Comparison of ENCODE assay signal across 8 mouse cellular contexts in genomic region chr13:56135231-56136052, GRCm38 (mm10). TPM values are rescaled to one million over a fixed set of nuclear protein-coding genes. Genes with fewer than 3 reads are reported as not detected.
DNase-seq lines count a peak whose midpoint lies in the region; ATAC-seq and TF ChIP-seq lines count a peak whose summit lies in the region.

No protein-coding gene starts in this region.

- peak; percentile 81 for DNase-seq in 3134 (ENCODE audit: extremely low read depth, insufficient read length, low spot score)
- peak; percentile 94 to 97 for DNase-seq in adrenal gland, postnatal 36 days
- DNase-seq in heart, adult 2 months, result peak; percentile 94 to 95
- peak; percentile 86 to 89 for DNase-seq in kidney, adult 8-10 months
- DNase-seq in spleen, adult 18-20 months, result peak; percentile 75 to 89

- H3K4me1 ChIP-seq in embryonic facial prominence, embryonic 12.5 days, result peaks cover 31% of the 10 kb centered on the region
- H3K4me1 ChIP-seq in heart, adult 2 months (ENCODE audit: control insufficient read depth, insufficient read depth, low read length), result peaks cover 15% of the 10 kb centered on the region
- peaks cover 66% of the 10 kb centered on the region for H3K4me1 ChIP-seq in limb, embryonic 13.5 days
- H3K4me1 ChIP-seq in midbrain, embryonic 15.5 days, result peaks cover 24% of the 10 kb centered on the region

- H3K9ac ChIP-seq in embryonic facial prominence, embryonic 12.5 days, result peak overlapping the region; percentile 99
- H3K9ac ChIP-seq in heart, adult 2 months (ENCODE audit: low read depth, low read length), result peak overlapping the region; percentile 93
- peak overlapping the region; percentile 99 for H3K9ac ChIP-seq in limb, embryonic 13.5 days
- peak overlapping the region; percentile 86 for H3K9ac ChIP-seq in midbrain, embryonic 15.5 days

- peaks cover 8% of the 10 kb centered on the region; the same call in 1 of the 2 replicates for H3K36me3 ChIP-seq in embryonic facial prominence, embryonic 12.5 days
- H3K36me3 ChIP-seq in heart, adult 2 months (ENCODE audit: control insufficient read depth, insufficient read depth, low read length), result peaks cover 3% of the 10 kb centered on the region; the same call in 1 of the 2 replicates
- H3K36me3 ChIP-seq in limb, embryonic 13.5 days, result peaks cover 17% of the 10 kb centered on the region
- H3K36me3 ChIP-seq in midbrain, embryonic 15.5 days (replicated peaks), result no peaks in the 10 kb centered on the region

- peak overlapping the region; percentile 89 for H3K27ac ChIP-seq in embryonic facial prominence, embryonic 12.5 days
- peak overlapping the region; percentile 94 for H3K27ac ChIP-seq in heart, adult 2 months
- H3K27ac ChIP-seq in limb, embryonic 13.5 days, result peak overlapping the region; percentile 86
- H3K27ac ChIP-seq in midbrain, embryonic 15.5 days, result peak overlapping the region; percentile 87

- H3K79me2 ChIP-seq in heart, adult 2 months (replicated peaks; ENCODE audit: control insufficient read depth, insufficient read depth, low read length), result 0 out of 2 replicates have a peak, but pooled peaks cover 6% of the 10 kb centered on the region

- TF ChIP-seq EP300 in heart, adult 2 months (IDR thresholded peaks at IDR 0.05; ENCODE audit: insufficient read depth, low read depth, low read length), result no peak

- ATAC-seq in embryonic facial prominence, embryonic 12.5 days (ENCODE audit: insufficient number of reproducible peaks, insufficient read depth, low FRiP score, low TSS enrichment), result peak; percentile 58
- ATAC-seq in limb, embryonic 13.5 days (ENCODE audit: low FRiP score, low read depth), result peak; percentile 74
- peak; percentile 88 for ATAC-seq in midbrain, embryonic 15.5 days (replicated peaks)

- no peaks in the 10 kb centered on the region for H3K27me3 ChIP-seq in embryonic facial prominence, embryonic 12.5 days
- H3K27me3 ChIP-seq in heart, adult 2 months (ENCODE audit: control insufficient read depth, insufficient read depth, low read length), result no peaks in the 10 kb centered on the region
- no peaks in the 10 kb centered on the region for H3K27me3 ChIP-seq in limb, embryonic 13.5 days
- H3K27me3 ChIP-seq in midbrain, embryonic 15.5 days (replicated peaks), result no peaks in the 10 kb centered on the region

- no peaks in the 10 kb centered on the region for H3K9me3 ChIP-seq in embryonic facial prominence, embryonic 12.5 days
- H3K9me3 ChIP-seq in limb, embryonic 13.5 days, result no peaks in the 10 kb centered on the region
- H3K9me3 ChIP-seq in midbrain, embryonic 15.5 days, result no peaks in the 10 kb centered on the region

- peak; percentile 56; the same call in 1 of the 2 replicates for TF ChIP-seq POLR2A in heart, adult 2 months (IDR thresholded peaks at IDR 0.05; ENCODE audit: insufficient read depth, low read depth, low read length)

- 1% methylated on average over 80 of the region's 89 CpGs for WGBS in embryonic facial prominence, embryonic 12.5 days
- 1% methylated on average over 89 of the region's 89 CpGs for WGBS in heart, adult 2 months
- 1% methylated on average over 63 of the region's 89 CpGs for WGBS in limb, embryonic 13.5 days
- 3% methylated on average over 78 of the region's 89 CpGs for WGBS in midbrain, embryonic 15.5 days

- H3K4me3 ChIP-seq in embryonic facial prominence, embryonic 12.5 days, result peak overlapping the region; percentile 99
- peak overlapping the region; percentile 96 for H3K4me3 ChIP-seq in heart, adult 2 months
- peak overlapping the region; percentile 97 for H3K4me3 ChIP-seq in limb, embryonic 13.5 days
- H3K4me3 ChIP-seq in midbrain, embryonic 15.5 days, result peak overlapping the region; percentile 85

- peak overlapping the region; percentile 74 for H3K4me2 ChIP-seq in embryonic facial prominence, embryonic 12.5 days (replicated peaks)
- H3K4me2 ChIP-seq in limb, embryonic 13.5 days (replicated peaks), result peak overlapping the region; percentile 89
- H3K4me2 ChIP-seq in midbrain, embryonic 15.5 days, result peak overlapping the region; percentile 91

- intact Hi-C loops in heart, adult 2 months (cut with DNase I), result loop anchor here (5.0 to 10.0 kb wide), 2 partner anchors 33 to 51 kb away; no protein-coding TSS in a partner anchor

- no peak for TF ChIP-seq CTCF in heart, adult 2 months (IDR thresholded peaks at IDR 0.05)

RNA-seq across cellular contexts. Expression of gene H2afy, which starts 0.7 kb away (rescaled TPM):
- 100 to 1,000 TPM; 119 to 146 TPM for total RNA-seq in adrenal gland, postnatal 36 days (2021)
- polyA plus RNA-seq in embryonic facial prominence, embryonic 12.5 days (2016; fragmentation: Nextera tagmentation; extraction: Ambion mirVana), result 537 and 538 TPM in 2 replicates
- total RNA-seq in heart, adult 2 months (2021), result 10 to 100 TPM; 43.3 to 49.6 TPM
- 34.9 and 39.4 TPM in 2 replicates for polyA plus RNA-seq in heart, adult 2 months (2012; rRNA removed)
- polyA plus RNA-seq in limb, embryonic 13.5 days (2015; fragmentation: Nextera tagmentation; extraction: Ambion mirVana), result 422 and 433 TPM in 2 replicates
- 291 and 299 TPM in 2 replicates for polyA plus RNA-seq in midbrain, embryonic 15.5 days (2015; fragmentation: Nextera tagmentation; extraction: Ambion mirVana)

RNA-seq across cellular contexts. Expression of gene Tifab, which starts 43.2 kb away (rescaled TPM):
- 1 to 10 TPM; 1.4 to 1.7 TPM for total RNA-seq in adrenal gland, postnatal 36 days (2021)
- 1.3 and 1.5 TPM in 2 replicates for polyA plus RNA-seq in embryonic facial prominence, embryonic 12.5 days (2016; fragmentation: Nextera tagmentation; extraction: Ambion mirVana)
- total RNA-seq in heart, adult 2 months (2021), result 1 to 10 TPM; 1.1 to 1.2 TPM
- 1.7 and 2.1 TPM in 2 replicates for polyA plus RNA-seq in heart, adult 2 months (2012; rRNA removed)
- 1.5 and 1.7 TPM in 2 replicates for polyA plus RNA-seq in limb, embryonic 13.5 days (2015; fragmentation: Nextera tagmentation; extraction: Ambion mirVana)
- 0.96 and 1.2 TPM in 2 replicates for polyA plus RNA-seq in midbrain, embryonic 15.5 days (2015; fragmentation: Nextera tagmentation; extraction: Ambion mirVana)

Comparison
In these comparisons a context has a peak if more than half of its experiments do, and no peak if none do; other contexts are left out.
1. Peak in every context shown above with its lines: DNase-seq, ATAC-seq, H3K4me3 ChIP-seq and H3K27ac ChIP-seq.